Mouse (Mus musculus) frontal cortex, postnatal 36 days (tissue): ENCODE measurements around the gene Gm10320.

Experiments used
- DNase-seq, 2 experiments: peaks; one replicate each; pipeline ENCODE4 v3.0.0; 2022; ENCODE audit warnings: low spot score in 2 of 2

The Gm10320 gene

DNA sequence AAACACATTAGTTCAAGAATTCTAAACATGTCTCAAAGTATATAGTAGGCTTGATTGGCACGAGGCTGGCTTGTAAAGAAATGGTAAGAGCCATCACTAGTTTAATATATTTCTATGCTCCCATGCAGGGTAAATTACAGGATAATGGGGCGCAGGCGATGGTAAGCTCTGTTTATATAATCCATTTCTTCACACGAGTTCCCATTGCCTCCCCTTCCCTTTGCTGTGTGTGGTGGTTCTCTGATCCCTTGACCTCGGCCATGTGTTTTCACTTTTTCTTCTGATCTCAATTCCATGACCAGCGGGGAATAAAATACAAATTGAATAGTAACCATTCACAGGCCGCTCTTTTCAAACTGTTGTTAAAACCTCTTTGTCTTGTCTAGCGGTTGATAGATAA is 11.8 kb upstream of the Gm10320 start:
- no peak for DNase-seq

DNA sequence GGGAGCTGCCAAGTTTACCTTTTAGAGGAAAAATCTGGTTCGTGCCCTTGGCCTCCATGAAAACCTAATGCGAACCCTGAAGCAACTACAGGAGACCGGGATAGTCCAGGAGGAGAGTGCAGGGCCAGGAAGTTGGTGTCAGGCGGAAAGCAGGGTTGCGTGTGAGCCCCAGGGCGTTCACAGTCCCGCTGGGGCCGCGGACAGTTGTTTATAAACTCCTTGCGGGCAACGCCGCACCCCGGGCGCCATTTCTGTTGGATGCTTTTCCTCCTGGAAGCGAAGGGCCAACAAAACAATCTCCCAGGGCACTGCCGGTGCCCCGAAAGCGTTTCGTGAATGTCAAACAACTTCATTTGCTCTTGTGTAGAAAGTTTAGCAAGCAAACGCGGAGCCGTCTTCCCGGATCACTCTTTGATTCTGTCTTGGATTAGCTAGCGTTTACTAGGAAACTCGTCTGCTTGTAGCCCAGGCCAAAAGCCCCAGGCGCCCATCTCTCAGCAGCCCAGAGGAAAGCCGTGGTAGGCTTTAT is 11.1 kb upstream of the Gm10320 start:
- no peak for DNase-seq

DNA sequence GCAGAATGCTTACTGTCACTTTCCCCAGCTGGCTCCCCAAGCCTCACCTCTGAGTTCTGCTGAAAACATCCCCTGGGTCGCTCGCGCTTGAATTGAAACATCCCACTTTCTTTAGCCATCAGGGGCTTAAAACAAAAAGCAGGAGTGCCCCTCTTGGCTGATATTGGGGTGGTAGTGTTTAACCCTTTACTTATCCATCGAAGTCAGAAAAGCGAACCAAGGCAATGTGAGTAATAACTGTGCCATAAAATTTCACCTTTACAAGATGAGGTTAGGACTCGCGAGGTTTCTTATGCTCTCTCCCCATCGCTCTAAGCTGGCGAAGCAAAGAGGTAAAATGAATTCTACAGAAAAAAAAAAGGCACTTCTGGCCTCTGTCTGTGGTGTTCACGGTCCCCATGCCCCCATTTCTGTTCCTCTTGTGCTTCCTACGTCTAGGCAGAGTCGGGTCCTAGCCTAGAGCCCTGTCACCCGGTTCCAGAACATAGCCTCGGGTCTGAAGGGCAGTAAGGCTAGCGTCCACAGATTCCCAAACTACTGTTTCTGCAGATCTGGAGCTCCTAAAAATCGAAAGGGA is 10.5 kb upstream of the Gm10320 start:
- DNase-seq: no peak

DNA sequence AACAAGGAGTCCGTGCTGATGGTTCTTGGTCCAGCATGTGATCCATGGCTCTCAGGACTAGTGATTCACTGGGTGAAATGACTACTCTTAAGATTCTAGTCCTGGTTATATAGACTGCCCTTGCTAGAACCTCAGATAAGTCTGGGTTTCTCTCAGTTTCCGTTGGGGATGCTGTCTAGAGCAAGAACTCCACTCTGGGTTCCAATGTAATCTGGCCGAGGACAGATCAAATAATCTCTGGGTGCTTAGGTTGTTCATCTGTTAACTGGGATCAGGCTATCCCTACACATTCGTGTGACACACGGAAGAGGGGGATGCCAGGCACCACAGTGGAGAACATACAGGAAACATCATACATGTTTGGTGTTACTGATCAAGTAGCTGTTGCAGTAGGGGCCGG is 9.5 kb upstream of the Gm10320 start:
- no peak for DNase-seq

DNA sequence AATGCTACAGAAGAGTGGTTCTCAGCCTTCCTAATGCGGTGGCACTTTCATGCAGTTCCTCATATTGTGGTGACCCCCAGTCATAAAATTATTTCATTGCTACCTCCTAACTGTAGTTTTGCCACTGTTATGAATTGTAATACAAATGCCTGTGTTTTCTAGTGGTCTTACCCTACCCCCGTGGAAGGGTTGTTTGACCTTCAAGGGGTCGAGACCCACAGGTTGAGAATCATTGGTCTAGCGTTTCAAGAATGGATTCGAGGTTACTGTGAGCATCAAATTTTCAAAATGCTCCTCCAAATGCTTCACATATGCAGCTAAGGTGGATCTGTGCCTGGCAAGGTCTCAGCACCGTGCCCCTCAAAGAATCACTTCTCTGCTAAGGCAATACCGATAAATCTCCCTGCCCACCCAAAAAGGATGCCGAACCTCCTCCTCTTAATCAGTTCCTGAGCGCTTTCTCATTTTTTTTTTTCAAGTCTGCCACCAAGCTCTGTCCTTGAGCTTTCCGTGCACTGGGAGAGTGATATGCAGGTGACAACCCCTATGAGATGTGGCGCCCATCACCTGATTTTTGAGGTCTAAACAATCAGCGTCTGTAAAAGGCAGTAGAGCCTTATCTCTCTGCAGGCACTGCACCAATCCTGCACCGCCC is 8.8 kb upstream of the Gm10320 start:
- DNase-seq: no peak

DNA sequence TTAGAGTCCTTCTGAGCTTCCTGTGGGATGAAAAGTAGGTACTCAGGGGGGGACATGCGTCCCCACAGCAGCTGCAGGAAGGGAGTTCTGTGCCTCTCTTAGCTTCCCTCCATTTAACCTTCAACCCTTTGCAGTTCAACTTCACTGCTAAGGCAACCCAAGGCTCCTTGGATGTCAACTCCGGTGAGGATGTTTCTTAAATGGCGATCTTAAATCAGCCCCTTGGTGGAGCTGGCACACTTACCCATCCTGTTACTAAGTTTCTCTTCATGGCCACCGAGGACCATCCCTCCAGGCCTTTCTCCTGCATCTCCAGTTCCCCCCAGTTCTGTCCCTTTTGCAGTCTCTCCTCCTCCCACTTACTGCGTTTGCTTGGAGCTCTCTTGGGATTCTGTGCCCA is 6.8 kb upstream of the Gm10320 start:
- no peak for DNase-seq

DNA sequence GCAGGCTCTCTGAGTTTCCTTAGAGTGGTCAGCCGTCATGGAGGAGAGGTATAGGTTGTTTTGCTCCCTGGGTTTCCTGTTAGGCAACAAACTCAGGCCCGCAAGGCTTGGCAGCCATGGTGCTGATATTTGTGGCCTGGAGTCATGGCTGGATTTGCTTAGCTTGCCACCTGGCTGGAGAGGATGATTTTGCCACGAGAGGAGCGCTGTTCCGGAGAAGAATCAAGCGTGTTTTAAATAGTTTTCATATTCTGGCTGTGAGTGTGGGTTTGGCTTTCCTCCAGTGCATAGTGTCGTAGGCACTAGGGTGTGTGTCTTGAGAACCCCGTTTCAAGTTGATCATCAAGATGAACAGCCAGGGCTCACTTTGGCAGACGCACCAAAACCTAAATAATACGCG is 6.3 kb upstream of the Gm10320 start:
- no peak for DNase-seq

DNA sequence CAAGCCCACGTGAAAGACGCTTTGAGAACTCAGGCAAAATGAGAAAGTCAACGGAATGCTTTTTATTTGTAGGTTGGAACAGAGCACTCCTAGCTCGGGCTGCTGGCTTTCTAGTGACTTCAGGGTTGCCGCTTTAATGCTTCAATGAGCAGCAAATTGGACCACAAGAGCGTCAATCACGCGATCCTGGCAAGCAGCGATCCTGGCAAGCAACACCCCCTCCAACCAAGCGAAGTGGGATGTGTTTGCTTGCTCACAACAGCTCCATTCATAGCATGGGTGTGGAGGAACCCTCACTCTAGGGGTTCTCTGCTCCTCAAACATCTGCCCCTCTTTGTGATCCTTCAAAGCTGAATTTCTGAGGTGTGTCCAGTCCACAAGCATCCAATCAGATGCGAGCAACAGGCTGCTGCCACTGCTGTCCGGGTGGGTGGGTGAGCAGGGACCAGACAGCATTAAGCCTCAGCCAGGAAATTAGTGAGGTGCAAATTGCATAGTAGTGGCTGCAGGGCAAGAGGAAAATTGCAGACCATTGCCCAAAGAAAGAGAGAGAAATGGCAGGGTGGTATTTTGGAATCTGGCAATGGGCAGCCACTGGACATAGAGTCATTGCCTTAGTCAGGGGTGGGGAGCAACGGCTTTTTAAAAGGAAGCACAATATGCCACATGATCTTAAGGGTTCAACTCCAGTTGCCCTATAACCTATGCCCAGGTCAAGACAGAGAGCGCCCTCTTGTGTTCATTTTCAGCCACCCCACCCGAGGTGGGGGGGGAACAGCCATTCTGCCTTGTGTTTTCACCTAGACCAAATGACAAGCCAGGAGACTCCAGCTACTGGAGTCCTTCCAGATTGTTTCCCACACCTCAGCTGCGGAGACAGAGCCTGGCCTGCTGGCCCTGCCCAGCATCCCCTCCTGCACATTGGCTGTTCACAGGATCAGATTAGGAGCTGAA is 5.4 kb upstream of the Gm10320 start:
- DNase-seq: no peak

DNA sequence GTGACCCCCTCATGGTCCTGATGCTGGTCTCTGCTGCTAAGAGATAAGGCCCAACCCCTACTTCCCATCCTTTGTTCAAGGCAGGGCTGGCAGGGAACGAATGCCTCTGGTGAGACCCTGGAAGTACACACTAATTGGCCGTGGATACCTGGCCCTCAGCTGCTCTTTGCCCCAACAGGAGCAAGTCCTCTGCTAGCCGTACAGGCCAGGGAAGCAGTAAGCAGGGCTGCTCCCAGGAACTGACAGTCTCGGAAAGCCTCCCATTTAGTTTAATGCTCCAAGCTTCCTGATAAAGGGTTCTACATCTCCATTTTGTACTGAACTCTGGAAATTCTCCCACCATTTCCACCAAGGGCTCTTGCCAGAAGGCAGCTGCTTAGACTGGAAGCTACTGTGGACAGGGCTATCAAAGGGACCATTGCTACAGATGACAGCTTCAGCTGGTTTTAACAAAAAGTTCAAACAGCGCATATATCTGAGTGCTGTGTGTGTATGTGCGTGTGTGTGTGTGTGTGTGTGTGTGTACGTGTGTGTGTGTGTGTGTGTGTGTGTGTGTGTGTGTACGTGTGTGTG is 2.8 kb upstream of the Gm10320 start:
- no peak for DNase-seq

DNA sequence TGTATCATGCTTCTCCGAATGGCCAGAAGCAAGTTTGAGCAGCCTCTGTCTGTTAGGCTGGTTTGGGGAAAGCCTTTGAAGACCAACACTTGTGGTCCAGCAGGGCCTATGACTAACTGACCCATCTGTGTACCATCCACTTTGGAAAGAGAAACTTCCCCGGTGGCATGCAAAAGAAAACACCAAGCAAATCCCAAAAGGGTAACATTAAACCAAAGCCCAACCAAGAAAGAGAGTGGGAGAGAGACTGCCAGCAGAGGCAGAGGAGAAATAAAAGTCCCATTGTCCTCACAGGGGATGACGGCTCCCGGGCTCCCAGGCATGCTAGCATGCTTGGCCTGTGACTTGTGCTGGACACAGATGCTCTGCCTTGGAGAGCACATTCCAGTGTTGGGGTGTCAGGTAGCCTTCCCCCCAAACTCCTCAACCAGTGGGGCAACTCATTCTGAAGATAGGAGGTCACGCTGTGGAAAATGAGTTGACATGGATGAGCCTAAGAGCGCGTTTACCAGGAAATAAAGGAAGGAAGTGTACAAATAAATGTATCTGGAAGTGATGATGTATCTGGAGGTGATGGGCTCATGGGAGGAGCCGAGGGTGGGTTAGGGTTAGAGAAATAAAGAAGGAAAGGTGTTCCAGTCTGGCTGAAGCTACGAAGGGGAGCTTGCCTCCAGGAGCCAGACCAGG is 911 bp upstream of the Gm10320 start:
- no peak for DNase-seq

DNA sequence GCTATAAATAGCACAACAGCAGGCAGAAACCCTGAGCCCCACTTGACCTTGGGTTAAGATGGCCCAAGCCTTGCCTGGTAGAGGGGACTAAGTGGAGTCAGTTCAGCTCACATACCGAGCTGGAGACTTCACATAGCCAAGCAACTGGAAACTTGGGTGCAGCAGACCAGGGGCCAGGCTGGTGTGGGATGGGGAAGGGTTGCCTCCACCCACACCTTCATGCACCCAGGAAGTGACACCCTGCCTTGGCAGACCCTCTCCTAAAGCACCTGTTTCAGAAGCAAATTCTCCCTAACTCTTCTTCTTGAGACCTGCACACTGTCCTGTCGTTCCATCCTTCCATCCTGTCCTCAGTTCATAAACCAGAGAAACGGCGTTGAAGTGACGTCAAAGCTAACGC is 5.1 kb downstream of the Gm10320 start:
- DNase-seq: no peak

DNA sequence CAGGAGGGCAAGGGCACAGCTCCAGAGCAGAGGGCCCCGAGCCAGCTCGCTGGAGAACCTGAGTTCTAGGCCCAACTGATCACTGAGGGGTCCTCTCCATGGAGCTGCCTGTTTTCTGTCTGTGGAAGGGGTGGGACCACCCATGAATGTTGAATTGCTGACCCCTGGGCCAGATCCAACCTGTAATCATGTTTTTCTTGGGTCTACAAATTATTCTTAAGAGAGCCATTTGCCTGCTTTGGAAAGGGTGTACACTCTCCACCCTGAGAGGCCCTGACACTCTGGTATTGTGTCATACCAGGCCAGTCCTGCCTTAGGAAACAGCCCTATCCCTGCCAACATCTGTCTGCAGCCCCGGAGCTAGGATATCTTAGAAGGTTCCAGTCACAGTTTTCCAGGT is 5.6 kb downstream of the Gm10320 start:
- DNase-seq: no peak

DNA sequence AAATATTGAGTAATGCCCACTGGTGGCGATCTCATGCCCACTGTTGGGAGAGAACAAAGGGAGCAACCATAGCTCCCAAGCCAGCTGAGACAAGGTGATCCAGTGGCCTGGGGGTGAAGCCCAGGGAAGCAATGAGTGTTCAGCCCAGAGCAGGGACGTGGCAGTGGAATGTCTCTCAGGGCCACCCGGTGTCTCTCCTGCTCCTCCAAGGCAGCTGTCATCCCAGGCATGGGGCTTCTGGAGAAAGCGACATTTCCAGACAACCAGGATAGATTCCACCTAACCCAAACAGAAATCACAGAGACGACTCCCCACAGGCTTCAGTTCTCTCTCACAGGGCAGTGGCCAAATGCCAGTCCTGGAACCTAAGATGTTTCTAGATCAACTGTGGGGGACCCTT is 6.4 kb downstream of the Gm10320 start:
- DNase-seq: no peak

DNA sequence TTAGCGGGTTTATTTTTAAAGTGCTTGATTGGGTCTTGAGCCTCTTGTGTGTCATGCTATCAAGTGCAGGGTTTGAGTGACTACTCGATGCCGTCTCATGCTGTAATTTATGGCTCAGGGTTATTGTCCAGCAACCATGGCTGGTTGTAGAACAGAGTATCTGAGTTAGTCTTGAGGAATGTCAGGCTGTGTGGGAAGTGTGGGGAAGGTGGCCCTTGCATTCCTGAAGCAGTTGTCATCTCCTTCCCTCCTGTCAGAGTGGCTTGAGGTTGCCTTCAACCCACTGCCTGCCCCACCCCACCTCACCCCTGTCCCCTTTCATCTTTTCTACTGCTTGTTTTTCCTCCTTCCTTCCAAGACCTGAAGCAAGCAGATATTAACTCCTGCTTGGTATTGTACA is 13.8 kb downstream of the Gm10320 start:
- DNase-seq: no peak

DNA sequence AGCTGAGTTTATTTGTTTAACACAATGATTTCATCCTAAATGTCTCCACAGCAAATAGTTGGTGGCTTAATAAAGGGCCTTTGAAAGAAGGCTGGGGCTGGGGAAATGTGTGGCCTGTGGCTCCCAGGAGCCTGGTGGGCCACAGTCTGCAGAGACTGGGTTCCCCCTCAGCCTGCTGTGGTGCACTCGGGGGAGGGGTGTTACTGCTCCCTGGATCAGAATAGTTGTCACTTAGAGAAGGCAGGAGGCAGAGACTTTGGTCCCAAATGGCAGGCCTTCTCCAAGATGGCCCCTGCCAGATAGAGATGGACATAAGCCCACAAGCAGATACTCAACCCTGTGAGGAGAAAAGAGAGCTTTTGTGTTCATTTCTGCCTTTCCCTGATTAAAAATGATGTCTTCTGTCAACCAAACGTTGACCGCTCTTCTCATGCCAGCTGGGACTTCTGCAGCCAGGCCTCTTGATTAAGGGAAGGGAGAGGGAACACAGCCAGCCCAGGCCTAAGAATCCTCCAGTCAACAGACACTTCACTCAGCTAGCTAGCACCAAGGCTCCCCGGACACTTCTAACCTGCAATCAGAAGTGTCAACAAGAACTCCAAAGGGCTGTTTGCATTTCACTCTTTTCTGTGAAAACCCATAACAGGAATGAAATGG is 14.8 kb downstream of the Gm10320 start:
- no peak for DNase-seq

DNA sequence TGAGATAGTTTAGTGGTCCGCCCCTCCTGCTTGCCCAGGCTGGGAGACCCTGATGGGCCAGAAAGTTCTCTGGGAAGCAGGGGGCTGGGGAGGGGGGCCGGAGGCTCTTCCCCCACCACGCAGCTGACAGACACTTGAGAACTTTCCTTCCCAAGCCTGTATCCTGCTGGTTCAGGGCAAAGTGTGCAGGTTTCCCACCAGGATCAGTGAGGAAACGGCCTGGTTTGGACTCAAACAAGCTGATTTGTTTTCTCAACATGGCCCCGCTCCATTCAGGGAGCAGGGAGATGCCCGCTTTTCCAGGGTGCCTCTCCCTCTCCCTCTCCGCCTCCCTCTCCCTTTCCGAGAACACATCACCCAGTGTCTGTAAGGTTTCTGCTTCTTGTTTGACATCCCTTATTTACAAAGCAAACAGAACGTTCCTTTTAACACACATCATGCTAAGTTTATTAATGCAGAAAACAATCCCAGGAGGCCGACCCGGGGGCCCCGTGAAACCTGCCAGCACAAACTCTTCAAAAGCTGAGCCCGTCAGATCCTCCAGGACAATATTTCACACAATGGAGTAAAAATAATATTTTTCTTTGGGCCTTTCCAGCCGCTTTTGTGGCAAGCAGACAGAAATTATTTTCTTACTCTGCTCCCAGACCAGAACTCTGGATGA is 15.5 kb downstream of the Gm10320 start:
- no peak for DNase-seq

DNA sequence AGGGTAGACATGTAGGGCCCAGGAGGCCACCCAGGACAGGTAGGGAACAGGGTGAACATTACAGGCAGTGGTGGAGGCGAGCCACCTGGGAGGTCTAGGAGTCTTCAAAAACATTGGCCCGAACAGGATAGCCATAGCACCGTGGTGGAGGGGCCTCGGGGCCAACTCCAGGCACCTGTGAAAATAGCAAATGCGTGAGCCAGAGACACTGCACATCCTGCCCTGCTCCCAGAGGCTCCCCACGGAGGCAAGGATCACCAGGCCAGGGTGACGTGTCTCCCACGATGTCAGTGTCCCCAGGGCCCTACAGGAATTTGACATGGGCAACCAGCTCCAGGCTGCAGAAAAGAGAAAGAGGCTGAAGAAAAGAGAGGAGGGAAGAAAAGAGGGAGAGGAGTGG is 16.1 kb downstream of the Gm10320 start:
- DNase-seq: no peak

DNA sequence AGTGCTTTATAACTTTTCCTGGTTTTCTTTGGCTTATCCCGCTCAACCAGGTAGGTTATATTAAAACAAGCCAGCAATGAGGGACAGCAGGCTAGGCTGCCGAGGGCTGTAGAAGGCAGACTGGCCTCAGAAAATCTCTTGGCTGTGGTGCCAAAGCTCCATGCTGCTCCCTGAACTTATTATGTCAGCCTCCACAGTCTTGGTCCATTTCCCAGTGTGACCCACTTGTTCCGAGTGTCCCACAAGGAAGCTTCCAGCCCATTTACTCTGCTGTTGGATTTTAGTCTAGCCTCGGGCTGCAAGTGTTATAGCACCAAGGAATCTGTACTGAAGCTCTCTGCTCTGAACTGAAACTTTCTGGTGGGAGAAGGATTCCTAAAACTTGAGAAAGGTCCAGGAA is 18.8 kb downstream of the Gm10320 start:
- DNase-seq: no peak

DNA sequence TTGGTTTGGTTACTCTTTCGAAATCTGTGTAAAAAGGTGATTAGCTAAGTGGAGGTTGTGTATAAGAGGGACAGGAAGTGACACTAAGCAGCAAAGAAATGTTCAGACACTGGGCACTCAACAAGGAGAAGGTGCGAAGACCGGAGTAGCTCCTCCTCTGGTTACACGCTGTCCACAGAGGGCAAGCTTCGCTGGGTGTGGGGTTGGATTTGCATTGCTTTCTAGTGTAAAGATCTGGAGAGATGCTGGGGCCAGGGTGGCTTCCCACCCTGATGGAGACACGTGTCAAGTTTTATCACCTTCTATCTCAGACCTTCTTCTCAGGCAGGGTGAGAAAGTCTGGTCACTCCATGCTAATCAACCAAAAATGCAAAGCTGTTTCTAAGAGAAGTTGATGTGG is 20.0 kb downstream of the Gm10320 start:
- no peak for DNase-seq

DNA sequence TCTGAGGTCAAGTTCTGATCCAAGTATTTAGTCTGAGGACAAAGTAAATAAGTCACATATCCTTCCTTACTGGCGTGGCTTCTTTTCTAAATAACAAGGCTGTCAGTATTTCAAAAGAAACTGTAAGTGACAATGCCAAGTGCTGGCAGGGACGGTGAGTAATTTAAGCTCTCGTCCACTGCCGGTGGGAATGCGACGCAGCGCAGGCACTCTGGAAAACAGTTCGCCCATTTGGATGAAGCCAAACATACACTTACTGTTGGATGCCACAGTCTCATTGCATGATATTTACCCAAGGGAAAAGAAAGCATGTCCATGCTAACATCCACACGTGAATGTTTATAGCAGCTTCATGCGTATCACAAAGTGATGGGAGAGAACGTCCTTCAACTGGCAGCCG is 21.5 kb downstream of the Gm10320 start:
- DNase-seq: no peak

DNA sequence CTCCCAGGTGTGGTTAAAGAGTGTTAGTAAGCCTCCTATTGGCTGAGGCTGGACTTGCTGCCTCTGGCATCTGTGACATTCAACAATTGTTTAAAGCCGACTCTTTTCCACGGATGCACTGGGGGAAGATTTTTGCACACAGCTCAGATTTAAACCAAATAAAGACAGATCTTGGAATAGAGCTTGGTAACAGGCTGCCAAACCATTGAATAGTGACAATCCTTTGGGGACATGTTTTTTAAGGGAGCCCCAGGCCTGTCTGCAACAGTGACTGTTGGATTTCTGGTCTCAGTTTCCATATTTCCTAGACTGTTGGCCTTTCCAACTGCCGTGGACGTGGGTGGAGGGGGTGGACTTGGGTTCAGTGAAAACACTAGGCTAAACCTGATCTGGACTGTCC is 21.9 kb downstream of the Gm10320 start:
- no peak for DNase-seq
